Mouse (Mus musculus) olfactory bulb, adult 2 months (tissue): ENCODE data around the gene H2afy2.

Source experiments
- CTCF ChIP-seq: fragments of 200-500 bp; IDR thresholded peaks from 2 replicates; pipeline ENCODE4 v1.5.1; 2012; ENCODE audit warnings: low read depth, mild to moderate bottlenecking, low read length, moderate library complexity; ENCODE audit not compliant: insufficient read depth
- POLR2A ChIP-seq: fragments of 200-500 bp; IDR thresholded peaks from 2 replicates; pipeline ENCODE4 v1.6.1; 2012; ENCODE audit warnings: mild to moderate bottlenecking, low read depth, low read length, moderate library complexity; ENCODE audit not compliant: insufficient read depth

- TF ChIP-seq POLR2A, result no peak
- TF ChIP-seq CTCF, result no peak
These were observed 36.6 kb downstream of the H2afy2 start for GRCm38 (mm10) chr10:61747302-61747701.
